Mouse (Mus musculus): ENCODE data around the gene Arhgap27. TPM values are rescaled to one million over a fixed set of nuclear protein-coding genes. Genes with fewer than 3 reads are reported as not detected.

Arhgap27 gene
- polyA plus RNA-seq, 1 experiment from 2014 or later = 40.2 TPM

DNA sequence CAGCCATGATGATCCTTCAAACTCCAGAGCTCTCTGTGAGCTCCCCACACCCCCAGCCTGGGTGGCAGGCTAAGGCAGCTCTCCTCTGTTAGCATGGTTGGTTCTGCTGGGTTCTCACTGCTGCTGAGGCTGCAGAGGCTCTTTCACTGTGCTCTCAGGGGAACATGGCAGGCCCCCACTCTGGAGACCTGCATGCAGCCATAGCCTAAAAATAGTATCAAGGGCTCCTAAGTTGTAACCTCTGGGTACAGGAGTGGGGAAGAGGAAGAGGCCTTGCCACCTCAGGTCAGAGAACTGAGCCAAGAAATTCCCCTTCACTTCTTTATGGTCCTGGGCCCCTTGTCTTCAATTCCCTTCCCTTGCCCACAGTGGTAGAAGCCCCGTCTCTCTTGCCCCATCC, 19.6 kb downstream of the Arhgap27 start:
- no peak for ATAC-seq
- Histone ChIP-seq H3K27ac (ENCODE audit: low read length) (0 out of 2 replicates have a peak overlapping the region, but pooled peaks have one; percentile 2), H3K4me3 (ENCODE audit: low read length) (no peak overlapping the region), H3K36me3 (ENCODE audit: control insufficient read depth, insufficient read depth, low read length) (no peaks in the 10 kb centered on the region), H3K4me2 (ENCODE audit: low read depth, low read length) (no peak overlapping the region), H3K4me1 (ENCODE audit: control insufficient read depth, insufficient read depth, low read length) (peaks cover 44% of the 10 kb centered on the region), H3K9me3 (ENCODE audit: control insufficient read depth, low read length) (no peaks in the 10 kb centered on the region), H3K27me3 (replicated peaks; ENCODE audit: control insufficient read depth, insufficient read depth, low read length) (no peaks in the 10 kb centered on the region), H3K9ac (ENCODE audit: low read depth, low read length) (peak overlapping the region; percentile 56; the same call in 1 of the 2 replicates)
- WGBS = 56% methylated on average over 1 of the region's 1 CpGs

DNA sequence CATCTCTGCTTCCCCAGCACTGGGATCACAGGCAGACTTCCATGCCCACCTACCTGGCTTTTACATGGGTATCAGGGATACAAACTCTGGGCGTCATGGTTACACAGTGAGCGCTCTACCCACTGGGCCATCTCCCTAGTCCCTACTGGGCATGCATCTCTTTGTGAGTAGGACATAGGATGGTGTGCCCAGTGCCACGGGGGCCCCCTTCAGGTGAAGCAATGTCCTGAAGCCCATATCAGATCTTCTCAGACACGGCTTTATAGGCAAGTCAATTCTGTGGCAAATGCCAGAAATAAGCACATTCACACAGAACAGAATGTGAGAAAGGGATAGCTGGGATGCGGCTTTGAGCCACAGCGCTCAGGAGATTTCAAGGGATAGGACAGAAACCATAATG, 20.4 kb downstream of the Arhgap27 start:
- H3K36me3 ChIP-seq (ENCODE audit: control insufficient read depth, insufficient read depth, low read length) = no peaks in the 10 kb centered on the region
- H3K27ac ChIP-seq (ENCODE audit: low read length) = no peak overlapping the region
- H3K27me3 ChIP-seq (replicated peaks; ENCODE audit: control insufficient read depth, insufficient read depth, low read length) = no peaks in the 10 kb centered on the region
- WGBS = 83% methylated on average over 6 of the region's 6 CpGs
- no peak overlapping the region for H3K4me2 ChIP-seq (ENCODE audit: low read depth, low read length)
- no peak overlapping the region for H3K4me3 ChIP-seq (ENCODE audit: low read length)
- H3K4me1 ChIP-seq (ENCODE audit: control insufficient read depth, insufficient read depth, low read length) = peaks cover 46% of the 10 kb centered on the region
- no peaks in the 10 kb centered on the region for H3K9me3 ChIP-seq (ENCODE audit: control insufficient read depth, low read length)
- no peak for ATAC-seq
- no peak overlapping the region for H3K9ac ChIP-seq (ENCODE audit: low read depth, low read length)

DNA sequence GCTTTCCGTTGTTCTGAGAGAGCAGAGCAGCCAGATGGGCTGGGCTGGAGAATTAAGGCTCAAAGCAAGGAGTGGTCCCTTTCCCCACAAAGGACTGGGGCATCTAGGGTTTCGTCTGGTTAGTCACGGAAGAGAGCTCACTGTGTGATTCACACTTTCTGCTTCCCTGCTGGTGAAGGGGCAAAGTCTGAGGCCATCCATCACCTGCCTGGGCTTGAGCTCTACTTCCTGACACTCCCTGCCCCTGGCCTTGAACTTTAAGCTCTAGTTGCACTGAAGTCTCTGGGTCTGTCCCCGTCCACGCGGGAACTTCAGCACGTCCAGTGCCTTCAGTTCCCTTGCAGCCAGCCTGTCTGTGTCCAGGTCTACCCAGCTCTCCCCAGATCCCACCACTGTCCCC, 22.8 kb downstream of the Arhgap27 start:
- H3K9ac ChIP-seq (ENCODE audit: low read depth, low read length) = peak overlapping the region; percentile 78
- peak overlapping the region; percentile 99 for H3K27ac ChIP-seq (ENCODE audit: low read length)
- peak overlapping the region; percentile 45; the same call in 1 of the 2 replicates for H3K4me3 ChIP-seq (ENCODE audit: low read length)
- no peaks in the 10 kb centered on the region for H3K9me3 ChIP-seq (ENCODE audit: control insufficient read depth, low read length)
- H3K36me3 ChIP-seq (ENCODE audit: control insufficient read depth, insufficient read depth, low read length) = peaks cover 3% of the 10 kb centered on the region; the same call in 1 of the 2 replicates
- peak; percentile 78 for ATAC-seq
- WGBS = 20% methylated on average over 7 of the region's 7 CpGs
- peak overlapping the region; percentile 78 for H3K4me2 ChIP-seq (ENCODE audit: low read depth, low read length)
- H3K4me1 ChIP-seq (ENCODE audit: control insufficient read depth, insufficient read depth, low read length) = peaks cover 39% of the 10 kb centered on the region
- no peaks in the 10 kb centered on the region for H3K27me3 ChIP-seq (replicated peaks; ENCODE audit: control insufficient read depth, insufficient read depth, low read length)

DNA sequence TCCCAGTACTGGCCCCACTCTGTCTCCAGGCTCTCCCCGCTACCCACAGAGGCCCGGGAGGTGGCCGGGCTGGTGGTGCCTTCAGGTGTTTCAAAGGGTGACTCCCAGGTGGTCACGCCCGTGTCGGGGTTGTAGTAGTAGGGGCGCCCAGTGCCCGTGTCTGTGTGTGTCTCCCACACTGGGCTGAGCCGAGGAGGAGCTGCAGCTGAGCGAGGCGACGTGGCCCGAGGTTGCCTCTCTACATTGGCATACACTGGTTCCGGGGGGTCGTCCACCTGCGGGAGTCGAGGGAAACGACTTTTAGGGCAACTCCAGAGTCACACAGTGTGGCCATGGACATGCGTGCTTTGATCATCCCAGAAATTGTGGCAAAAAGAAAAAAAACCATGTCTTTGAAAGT, 23.4 kb downstream of the Arhgap27 start:
- peak; percentile 48 for ATAC-seq
- H3K27me3 ChIP-seq (replicated peaks; ENCODE audit: control insufficient read depth, insufficient read depth, low read length) = no peaks in the 10 kb centered on the region
- WGBS = 38% methylated on average over 19 of the region's 19 CpGs
- H3K4me1 ChIP-seq (ENCODE audit: control insufficient read depth, insufficient read depth, low read length) = peaks cover 35% of the 10 kb centered on the region
- H3K9me3 ChIP-seq (ENCODE audit: control insufficient read depth, low read length) = no peaks in the 10 kb centered on the region
- H3K4me2 ChIP-seq (ENCODE audit: low read depth, low read length) = peak overlapping the region; percentile 78
- H3K9ac ChIP-seq (ENCODE audit: low read depth, low read length) = peak overlapping the region; percentile 78
- H3K27ac ChIP-seq (ENCODE audit: low read length) = peak overlapping the region; percentile 99
- peak overlapping the region; percentile 45 for H3K4me3 ChIP-seq (ENCODE audit: low read length)
- H3K36me3 ChIP-seq (ENCODE audit: control insufficient read depth, insufficient read depth, low read length) = peaks cover 3% of the 10 kb centered on the region; the same call in 1 of the 2 replicates

DNA sequence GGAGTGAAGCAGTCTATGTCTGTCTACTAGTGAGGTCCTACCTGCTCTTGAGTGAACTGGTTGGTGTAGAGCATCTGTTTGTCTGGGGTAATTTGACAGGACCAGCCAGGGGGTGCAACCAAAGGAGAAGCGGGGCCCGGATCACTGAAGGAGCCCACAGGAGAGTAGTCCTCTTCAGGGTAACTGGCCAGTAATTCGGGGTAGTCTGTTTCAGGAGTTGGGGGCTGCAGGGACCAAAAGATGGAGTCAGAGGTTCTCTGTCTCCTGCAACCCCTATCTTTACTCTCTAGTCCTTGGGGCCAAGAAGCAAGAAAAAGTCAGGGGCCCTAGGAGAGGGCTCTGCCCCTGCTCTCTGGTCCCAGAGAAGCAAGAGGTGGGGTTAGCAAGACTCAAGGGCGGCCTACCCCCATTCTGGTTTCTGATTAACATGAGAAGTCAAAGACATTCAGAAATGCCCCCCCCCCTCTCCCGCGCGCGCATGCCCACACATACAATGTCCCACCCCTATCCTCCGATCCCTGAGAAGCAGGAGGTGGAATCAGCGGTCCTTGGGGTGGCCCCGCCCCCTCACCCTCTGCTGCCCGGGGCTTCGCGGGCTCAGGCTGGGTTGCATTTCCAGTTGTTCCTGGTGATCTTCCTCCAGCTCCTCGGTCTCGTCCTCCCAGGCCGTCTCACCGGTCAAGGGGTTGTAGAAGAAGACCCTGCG, 23.9 kb downstream of the Arhgap27 start:
- Histone ChIP-seq H3K27ac (ENCODE audit: low read length) (peak overlapping the region; percentile 99), H3K4me3 (ENCODE audit: low read length) (peak overlapping the region; percentile 45), H3K9me3 (ENCODE audit: control insufficient read depth, low read length) (no peaks in the 10 kb centered on the region), H3K36me3 (ENCODE audit: control insufficient read depth, insufficient read depth, low read length) (peaks cover 3% of the 10 kb centered on the region; the same call in 1 of the 2 replicates), H3K4me2 (ENCODE audit: low read depth, low read length) (peak overlapping the region; percentile 78), H3K9ac (ENCODE audit: low read depth, low read length) (peak overlapping the region; percentile 78), H3K27me3 (replicated peaks; ENCODE audit: control insufficient read depth, insufficient read depth, low read length) (no peaks in the 10 kb centered on the region), H3K4me1 (ENCODE audit: control insufficient read depth, insufficient read depth, low read length) (peaks cover 29% of the 10 kb centered on the region)
- WGBS = 27% methylated on average over 19 of the region's 19 CpGs
- peak; percentile 84 for ATAC-seq

DNA sequence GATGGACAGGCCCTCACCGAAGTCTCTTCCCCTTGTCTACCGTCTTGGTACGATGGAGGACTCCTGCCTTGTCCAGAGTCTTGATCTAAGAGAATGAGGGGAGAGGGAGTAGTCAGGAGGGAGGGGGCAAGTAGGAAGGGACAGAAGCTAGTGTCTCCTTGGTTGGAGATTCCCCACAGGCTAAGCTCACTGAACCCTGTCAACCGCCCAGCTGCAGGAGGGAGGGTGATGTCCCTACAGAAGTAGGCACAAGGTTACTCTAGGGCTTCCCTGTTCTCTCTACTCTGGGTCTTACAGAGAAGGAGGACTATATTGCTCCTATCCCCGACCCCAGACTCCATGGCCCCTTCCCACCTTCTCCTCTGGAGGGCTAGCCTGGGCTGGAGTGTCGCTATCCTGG, 24.8 kb downstream of the Arhgap27 start:
- H3K27ac ChIP-seq (ENCODE audit: low read length) = peak overlapping the region; percentile 99; the same call in 1 of the 2 replicates

DNA sequence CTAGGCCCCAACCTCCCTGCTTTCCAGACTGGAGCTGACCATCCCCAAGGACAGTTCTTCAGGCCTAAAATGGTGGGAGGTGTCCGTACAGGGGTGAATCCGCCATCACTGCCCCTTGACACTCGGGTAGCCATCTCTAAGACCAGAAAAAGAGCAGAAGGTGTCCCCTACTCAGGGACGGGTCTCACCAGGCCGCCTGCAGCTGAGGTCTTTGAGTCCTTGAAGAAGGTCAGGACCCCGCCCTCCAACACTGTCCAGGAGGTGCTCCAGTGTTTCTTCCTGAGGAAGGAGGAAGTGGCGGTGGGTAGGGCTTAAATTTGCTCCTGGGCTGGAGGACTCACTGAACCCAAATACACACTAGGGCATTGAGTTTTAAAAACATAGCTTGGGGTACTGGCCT, 25.4 kb downstream of the Arhgap27 start:
- no peaks in the 10 kb centered on the region for H3K27me3 ChIP-seq (replicated peaks; ENCODE audit: control insufficient read depth, insufficient read depth, low read length)
- no peak overlapping the region for H3K4me3 ChIP-seq (ENCODE audit: low read length)
- ATAC-seq = no peak
- H3K4me2 ChIP-seq (ENCODE audit: low read depth, low read length) = no peak overlapping the region
- no peak overlapping the region for H3K9ac ChIP-seq (ENCODE audit: low read depth, low read length)
- H3K27ac ChIP-seq (ENCODE audit: low read length) = no peak overlapping the region
- H3K9me3 ChIP-seq (ENCODE audit: control insufficient read depth, low read length) = no peaks in the 10 kb centered on the region
- WGBS = 78% methylated on average over 7 of the region's 7 CpGs
- H3K36me3 ChIP-seq (ENCODE audit: control insufficient read depth, insufficient read depth, low read length) = peaks cover 3% of the 10 kb centered on the region; the same call in 1 of the 2 replicates
- peaks cover 22% of the 10 kb centered on the region for H3K4me1 ChIP-seq (ENCODE audit: control insufficient read depth, insufficient read depth, low read length)

More for the DNA sequence above, 24.8 kb downstream of the Arhgap27 start:
- Histone ChIP-seq H3K9ac (ENCODE audit: low read depth, low read length) (peak overlapping the region; percentile 78; the same call in 1 of the 2 replicates), H3K27me3 (replicated peaks; ENCODE audit: control insufficient read depth, insufficient read depth, low read length) (no peaks in the 10 kb centered on the region), H3K9me3 (ENCODE audit: control insufficient read depth, low read length) (no peaks in the 10 kb centered on the region), H3K4me2 (ENCODE audit: low read depth, low read length) (no peak overlapping the region), H3K4me1 (ENCODE audit: control insufficient read depth, insufficient read depth, low read length) (peaks cover 20% of the 10 kb centered on the region), H3K4me3 (ENCODE audit: low read length) (no peak overlapping the region), H3K36me3 (ENCODE audit: control insufficient read depth, insufficient read depth, low read length) (peaks cover 3% of the 10 kb centered on the region; the same call in 1 of the 2 replicates)
- ATAC-seq = no peak
- WGBS = 93% methylated on average over 6 of the region's 6 CpGs

DNA sequence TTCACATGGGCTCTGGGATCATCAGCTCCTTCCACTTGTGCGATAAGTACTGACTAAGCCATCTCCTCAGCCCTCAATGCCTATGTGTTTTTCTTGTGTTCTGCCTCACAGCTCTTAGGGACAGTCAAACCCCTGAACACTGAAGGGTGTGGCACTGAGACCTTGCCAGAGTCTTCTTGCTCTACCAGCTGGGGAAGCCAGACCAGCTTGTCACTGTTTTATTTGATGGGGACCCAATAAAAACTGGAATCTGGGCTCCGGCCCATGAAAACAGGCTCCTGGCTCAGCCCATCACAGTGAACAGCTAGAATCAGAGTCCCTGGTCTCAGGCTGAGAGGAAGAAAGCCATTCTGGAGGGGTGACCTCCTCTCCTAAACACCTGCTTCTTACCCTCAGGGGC, 26.3 kb downstream of the Arhgap27 start:
- H3K4me3 ChIP-seq (ENCODE audit: low read length) = no peak overlapping the region
- no peaks in the 10 kb centered on the region for H3K27me3 ChIP-seq (replicated peaks; ENCODE audit: control insufficient read depth, insufficient read depth, low read length)
- H3K4me2 ChIP-seq (ENCODE audit: low read depth, low read length) = no peak overlapping the region
- H3K36me3 ChIP-seq (ENCODE audit: control insufficient read depth, insufficient read depth, low read length) = peaks cover 3% of the 10 kb centered on the region; the same call in 1 of the 2 replicates
- WGBS = 81% methylated on average over 2 of the region's 2 CpGs
- ATAC-seq = no peak
- H3K4me1 ChIP-seq (ENCODE audit: control insufficient read depth, insufficient read depth, low read length) = peaks cover 32% of the 10 kb centered on the region
- H3K27ac ChIP-seq (ENCODE audit: low read length) = no peak overlapping the region
- 0 out of 2 replicates have a peak overlapping the region, but pooled peaks have one; percentile 2 for H3K9ac ChIP-seq (ENCODE audit: low read depth, low read length)
- H3K9me3 ChIP-seq (ENCODE audit: control insufficient read depth, low read length) = no peaks in the 10 kb centered on the region

DNA sequence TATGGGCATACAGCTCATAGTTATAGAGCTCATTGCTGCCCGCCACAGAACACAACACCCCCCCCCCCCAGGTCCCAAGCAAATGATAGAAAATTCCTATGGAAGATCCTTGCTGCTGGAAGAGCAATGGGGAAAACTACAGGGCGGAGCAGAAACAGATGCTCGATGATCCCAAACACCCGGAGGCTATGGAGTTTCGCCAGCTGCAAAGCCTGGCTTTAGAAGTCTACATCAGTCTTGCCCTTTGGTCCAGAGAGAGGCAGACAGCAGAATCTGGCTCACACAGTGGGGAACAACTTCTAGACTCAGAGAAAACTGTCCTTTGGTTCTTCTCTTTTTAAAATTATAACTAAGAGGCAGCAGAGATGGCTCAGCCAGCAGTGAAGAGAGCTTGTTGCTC, 27.9 kb downstream of the Arhgap27 start:
- no peak overlapping the region for H3K4me3 ChIP-seq (ENCODE audit: low read length)
- 75% methylated on average over 5 of the region's 5 CpGs for WGBS
- no peaks in the 10 kb centered on the region for H3K9me3 ChIP-seq (ENCODE audit: control insufficient read depth, low read length)
- peak overlapping the region; percentile 33; the same call in 1 of the 2 replicates for H3K27ac ChIP-seq (ENCODE audit: low read length)
- H3K4me2 ChIP-seq (ENCODE audit: low read depth, low read length) = no peak overlapping the region
- H3K36me3 ChIP-seq (ENCODE audit: control insufficient read depth, insufficient read depth, low read length) = peaks cover 3% of the 10 kb centered on the region; the same call in 1 of the 2 replicates
- no peak for ATAC-seq
- no peak overlapping the region for H3K9ac ChIP-seq (ENCODE audit: low read depth, low read length)
- peaks cover 25% of the 10 kb centered on the region for H3K4me1 ChIP-seq (ENCODE audit: control insufficient read depth, insufficient read depth, low read length)
- H3K27me3 ChIP-seq (replicated peaks; ENCODE audit: control insufficient read depth, insufficient read depth, low read length) = no peaks in the 10 kb centered on the region
